Mouse (Mus musculus) embryonic facial prominence, embryonic 10.5 days (tissue): ENCODE data around the gene C9. TPM values are rescaled to one million over a fixed set of nuclear protein-coding genes. Genes with fewer than 3 reads are reported as not detected.
A peak's percentile ranks its signal among the peaks of the same experiment; 100 is the strongest.

Experiments
- DNase-seq: peaks from one replicate; pipeline ENCODE4 v3.0.0-alpha.2; 2017; ENCODE audit warnings: low spot score
- H3K27ac ChIP-seq: fragments of 300-500 bp; sonication (generic); replicated peaks from 2 replicates; pipeline ENCODE4 v1.5.1; 2016; ENCODE audit warnings: mild to moderate bottlenecking
- H3K27me3 ChIP-seq: fragments of 300-500 bp; sonication (generic); replicated peaks from 2 replicates; pipeline ENCODE4 v1.6.1; 2016; ENCODE audit warnings: low read depth, mild to moderate bottlenecking; ENCODE audit not compliant: poor library complexity, severe bottlenecking
- H3K36me3 ChIP-seq: fragments of 300-500 bp; sonication (generic); replicated peaks from 2 replicates; pipeline ENCODE4 v1.6.1; 2016; ENCODE audit warnings: mild to moderate bottlenecking, moderate library complexity
- H3K4me1 ChIP-seq: fragments of 300-500 bp; sonication (generic); 2 replicates; pipeline ENCODE4 v1.6.1; 2016
- H3K4me3 ChIP-seq: fragments of 300-500 bp; sonication (generic); 2 replicates; pipeline ENCODE4 v1.5.1; 2016; ENCODE audit warnings: mild to moderate bottlenecking, moderate library complexity
- H3K9me3 ChIP-seq: fragments of 300-500 bp; sonication (generic); 2 replicates; pipeline ENCODE4 v1.6.1; 2016; ENCODE audit warnings: mild to moderate bottlenecking
- WGBS: fragments of 180-500 bp; shearing (Covaris S2); methylation state at CpG from one replicate; pipeline ENCODE4 v1.1.7; 2016; 5-methylcytosine and 5-hydroxymethylcytosine counted together
- polyA plus RNA-seq: library from polyadenylated mRNA; unstranded; fragments of >200 nt; fragmentation: Nextera tagmentation; extraction: Ambion mirVana; gene quantifications from 2 replicates; pipeline ENCODE4 v1.2.1, GENCODE M21; 2016

The C9 gene
- polyA plus RNA-seq, 1 experiment from 2014 or later = not detected

DNA sequence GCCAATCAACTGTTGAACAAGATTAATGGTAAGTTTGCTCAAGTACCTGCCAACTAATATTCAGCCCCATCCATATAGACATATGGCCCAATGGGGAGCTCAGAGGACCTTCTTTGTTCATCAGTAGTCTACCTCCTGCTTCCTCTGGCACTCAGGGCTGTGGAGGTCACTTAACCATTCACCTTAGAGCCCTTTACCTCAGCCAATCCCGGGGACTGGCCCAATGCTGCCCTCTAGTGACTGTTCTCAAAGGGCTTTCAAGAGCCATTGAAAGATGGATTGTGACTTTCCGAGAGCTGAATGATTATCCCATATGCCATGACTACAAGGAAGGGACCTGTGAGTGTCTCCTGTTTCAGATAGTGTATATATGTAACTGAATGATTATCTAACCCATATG lies 9.4 kb upstream of the C9 start:
- H3K4me3 ChIP-seq = no peak overlapping the region
- H3K27ac ChIP-seq = no peak overlapping the region
- H3K36me3 ChIP-seq = peaks cover 43% of the 10 kb centered on the region
- WGBS = 71% methylated on average over 2 of the region's 2 CpGs
- no peaks in the 10 kb centered on the region for H3K27me3 ChIP-seq
- H3K4me1 ChIP-seq = no peaks in the 10 kb centered on the region
- peak; percentile 36 for DNase-seq
- H3K9me3 ChIP-seq = no peaks in the 10 kb centered on the region; the same call in 1 of the 2 replicates

DNA sequence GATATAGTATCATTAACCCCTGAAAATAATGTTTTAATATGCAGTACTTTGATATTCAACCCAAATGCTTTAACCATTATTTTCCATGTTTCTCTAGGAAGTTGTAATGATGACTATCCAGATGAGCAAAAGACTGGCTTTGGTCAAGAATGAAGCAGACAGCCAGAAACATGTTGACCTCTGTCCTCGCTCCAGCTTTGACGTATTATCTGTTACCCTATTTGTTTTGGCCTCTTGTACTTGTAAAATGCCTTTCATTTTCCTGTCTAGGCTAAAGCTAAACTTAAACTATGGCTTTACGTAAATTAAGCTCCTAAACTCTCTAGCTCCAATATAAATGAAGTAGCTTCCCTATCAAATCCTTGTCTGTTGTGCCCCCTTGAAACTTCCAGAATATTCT lies 6.4 kb upstream of the C9 start:
- Histone ChIP-seq H3K27ac (no peak overlapping the region), H3K27me3 (no peaks in the 10 kb centered on the region), H3K4me1 (no peaks in the 10 kb centered on the region), H3K4me3 (no peak overlapping the region), H3K36me3 (peaks cover 24% of the 10 kb centered on the region), H3K9me3 (no peaks in the 10 kb centered on the region; the same call in 1 of the 2 replicates)
- WGBS = 89% methylated on average over 3 of the region's 3 CpGs
- no peak for DNase-seq

DNA sequence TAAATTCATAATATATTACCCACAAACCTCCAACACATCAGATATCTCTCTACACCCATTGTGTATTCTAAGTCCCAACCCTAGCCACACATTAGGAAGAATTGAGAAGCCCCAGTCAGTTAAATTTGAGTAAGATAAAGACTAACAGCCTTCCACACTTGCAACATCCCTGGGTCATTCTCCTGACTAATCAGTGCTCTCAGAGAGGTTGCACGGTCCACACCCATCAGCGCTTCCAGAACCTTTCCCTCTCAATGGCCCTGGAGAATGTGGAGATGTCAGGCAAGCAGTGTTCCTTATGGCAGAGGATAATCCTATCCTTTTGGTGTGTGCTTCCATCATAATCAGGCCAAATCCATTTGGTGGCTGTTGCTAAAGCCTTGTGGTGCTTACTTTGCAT lies 675 bp upstream of the C9 start:
- Histone ChIP-seq H3K4me1 (peaks cover 7% of the 10 kb centered on the region; the same call in 1 of the 2 replicates), H3K4me3 (no peak overlapping the region), H3K9me3 (no peaks in the 10 kb centered on the region), H3K36me3 (no peaks in the 10 kb centered on the region), H3K27ac (no peak overlapping the region), H3K27me3 (no peaks in the 10 kb centered on the region)
- 93% methylated on average over 2 of the region's 2 CpGs for WGBS
- DNase-seq = no peak

DNA sequence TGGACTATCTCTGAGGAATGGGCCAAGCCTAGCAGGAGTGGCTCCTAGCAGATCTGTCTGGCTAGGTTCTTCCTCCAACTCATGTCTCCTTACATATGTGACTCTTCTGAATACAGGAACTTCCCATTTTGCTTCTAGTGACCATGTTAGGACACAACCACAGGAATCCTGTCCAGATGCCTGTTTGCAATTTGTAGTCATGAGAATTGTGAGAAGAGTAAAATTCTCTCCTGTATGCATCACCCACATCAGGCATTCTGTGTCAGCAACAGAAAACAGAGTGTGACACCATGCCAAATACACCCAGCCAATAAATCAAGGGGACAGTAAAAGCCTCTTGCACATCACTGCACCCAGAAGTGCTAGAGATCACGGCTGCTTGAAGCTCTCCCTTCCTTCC lies 1.1 kb downstream of the C9 start:
- no peak for DNase-seq
- Histone ChIP-seq H3K27ac (no peak overlapping the region), H3K36me3 (no peaks in the 10 kb centered on the region), H3K9me3 (no peaks in the 10 kb centered on the region), H3K4me1 (peaks cover 7% of the 10 kb centered on the region; the same call in 1 of the 2 replicates), H3K4me3 (no peak overlapping the region), H3K27me3 (no peaks in the 10 kb centered on the region)
- WGBS = 90% methylated on average over 1 of the region's 1 CpGs

DNA sequence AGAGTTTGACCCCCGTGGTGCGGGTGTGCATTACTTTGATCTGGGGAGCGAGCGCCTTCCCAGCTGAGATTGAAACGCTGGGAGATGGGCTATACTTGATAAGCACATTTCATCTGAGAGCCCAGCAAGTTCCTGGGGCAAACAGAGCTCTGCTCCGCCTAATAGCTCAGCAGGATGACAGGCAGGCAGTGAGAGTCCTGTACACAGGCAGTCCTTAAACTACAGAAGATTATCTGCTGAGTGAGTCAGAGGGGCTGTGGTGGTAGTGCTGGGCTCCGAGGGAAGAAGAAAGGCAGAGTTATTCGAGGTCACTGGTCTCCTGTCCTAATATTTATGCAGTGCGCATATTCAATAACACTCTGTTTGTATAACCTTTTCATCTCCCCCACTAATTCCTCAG lies 3.8 kb downstream of the C9 start:
- Histone ChIP-seq H3K4me3 (no peak overlapping the region), H3K27me3 (no peaks in the 10 kb centered on the region), H3K27ac (no peak overlapping the region), H3K9me3 (no peaks in the 10 kb centered on the region), H3K4me1 (peaks cover 7% of the 10 kb centered on the region; the same call in 1 of the 2 replicates), H3K36me3 (no peaks in the 10 kb centered on the region)
- WGBS = 42% methylated on average over 9 of the region's 9 CpGs
- no peak for DNase-seq

DNA sequence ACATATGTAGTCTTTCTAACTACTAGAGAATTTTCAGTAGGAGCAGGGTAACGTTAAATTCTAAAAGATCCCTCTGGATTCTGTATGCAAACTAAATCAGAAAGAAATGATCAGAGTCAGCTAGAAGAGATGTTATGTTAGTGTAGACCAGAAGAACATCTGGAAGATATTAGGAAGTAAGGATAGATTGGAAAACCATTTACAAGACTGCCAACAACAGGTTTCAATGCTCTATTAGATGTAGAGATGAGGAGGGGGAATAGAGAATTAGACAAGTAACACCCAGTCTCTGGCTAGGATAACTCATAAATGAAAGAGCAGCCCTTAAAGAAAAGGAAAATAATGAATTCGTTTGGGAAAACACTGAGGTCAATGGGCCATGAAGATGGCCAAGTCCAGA lies 9.3 kb downstream of the C9 start:
- H3K27me3 ChIP-seq = no peaks in the 10 kb centered on the region
- H3K27ac ChIP-seq = no peak overlapping the region
- no peaks in the 10 kb centered on the region for H3K9me3 ChIP-seq
- no peak for DNase-seq
- no peaks in the 10 kb centered on the region for H3K4me1 ChIP-seq
- H3K4me3 ChIP-seq = no peak overlapping the region
- WGBS = 59% methylated on average over 2 of the region's 2 CpGs
- H3K36me3 ChIP-seq = no peaks in the 10 kb centered on the region

DNA sequence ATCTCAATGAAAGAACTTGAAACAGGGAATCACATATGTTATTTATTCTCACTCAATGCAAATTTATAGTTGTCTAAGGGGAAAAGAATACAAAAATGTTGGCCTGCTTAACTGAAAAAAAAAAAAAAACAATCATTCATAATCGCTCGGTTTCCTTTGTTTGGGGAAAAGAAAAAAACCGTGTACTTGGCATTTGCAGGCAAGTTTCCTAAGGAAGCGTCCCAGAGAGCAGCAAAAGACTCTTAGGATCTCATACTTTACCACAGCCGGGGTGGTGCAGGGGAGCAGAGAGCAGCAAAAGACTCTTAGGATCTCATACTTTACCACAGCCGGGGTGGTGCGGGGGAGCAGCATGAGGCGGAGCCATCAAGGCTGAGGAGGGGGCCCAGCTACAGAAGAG lies 16.3 kb downstream of the C9 start:
- H3K4me1 ChIP-seq = no peaks in the 10 kb centered on the region; the same call in 1 of the 2 replicates

DNA sequence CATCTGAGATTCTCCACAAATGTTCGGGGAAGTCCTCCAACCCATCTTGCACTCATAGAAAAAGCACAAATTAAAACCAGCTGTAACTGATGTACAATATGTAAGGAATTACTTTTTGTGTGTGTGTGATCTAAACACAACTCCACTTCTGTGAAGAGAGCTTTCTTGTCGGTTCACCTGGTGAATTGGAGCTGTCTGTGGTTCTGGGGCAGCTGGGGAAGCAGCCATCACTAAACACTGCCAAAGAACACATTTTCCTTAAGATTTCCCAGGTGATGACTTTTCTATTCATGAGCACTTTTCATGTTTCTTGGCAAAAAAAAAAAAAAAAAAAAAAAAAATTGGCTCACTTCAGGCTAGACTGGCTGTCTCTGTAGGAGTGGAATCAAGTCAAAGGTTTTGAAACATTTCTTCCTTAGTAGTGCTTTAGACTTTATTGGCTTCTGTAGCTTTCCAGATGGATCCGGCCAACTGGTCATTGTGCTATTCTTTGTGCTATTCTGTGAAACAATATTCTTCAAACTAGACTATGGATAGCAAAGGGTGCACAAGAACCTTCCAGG lies 18.3 kb downstream of the C9 start:
- H3K4me3 ChIP-seq = no peak overlapping the region
- H3K36me3 ChIP-seq = no peaks in the 10 kb centered on the region
- H3K27me3 ChIP-seq = no peaks in the 10 kb centered on the region
- no peak overlapping the region for H3K27ac ChIP-seq
- H3K4me1 ChIP-seq = peaks cover 5% of the 10 kb centered on the region; the same call in 1 of the 2 replicates
- H3K9me3 ChIP-seq = no peaks in the 10 kb centered on the region
- DNase-seq = no peak
- 77% methylated on average over 3 of the region's 3 CpGs for WGBS

More for the DNA sequence above, 16.3 kb downstream of the C9 start:
- Histone ChIP-seq H3K36me3 (no peaks in the 10 kb centered on the region), H3K27ac (no peak overlapping the region), H3K9me3 (no peaks in the 10 kb centered on the region), H3K27me3 (no peaks in the 10 kb centered on the region), H3K4me3 (no peak overlapping the region)
- WGBS = 78% methylated on average over 8 of the region's 8 CpGs
- DNase-seq = no peak

DNA sequence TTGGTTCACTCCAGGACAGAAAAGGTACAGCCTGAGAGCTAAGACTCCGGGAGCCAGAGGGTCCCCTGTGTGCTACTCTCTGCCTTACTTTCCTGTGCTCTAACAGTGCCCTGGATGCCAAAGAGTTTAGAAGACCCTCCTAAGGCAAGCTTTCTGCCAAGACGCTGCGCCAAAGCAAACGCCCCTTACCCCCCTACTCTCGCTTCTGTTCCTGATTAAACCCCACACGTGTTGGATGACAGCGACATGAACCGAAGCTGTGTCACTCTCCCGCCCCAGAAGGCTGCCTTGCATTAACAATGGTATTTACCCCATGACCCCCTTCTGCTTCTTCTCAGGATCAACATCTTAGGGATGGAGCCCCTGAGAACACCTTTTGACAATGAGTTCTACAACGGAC lies 21.9 kb downstream of the C9 start:
- H3K9me3 ChIP-seq = no peaks in the 10 kb centered on the region
- no peak overlapping the region for H3K27ac ChIP-seq
- 47% methylated on average over 10 of the region's 10 CpGs for WGBS
- H3K27me3 ChIP-seq = no peaks in the 10 kb centered on the region
- DNase-seq = peak; percentile 48
- H3K4me3 ChIP-seq = no peak overlapping the region
- peaks cover 5% of the 10 kb centered on the region; the same call in 1 of the 2 replicates for H3K4me1 ChIP-seq
- no peaks in the 10 kb centered on the region for H3K36me3 ChIP-seq

DNA sequence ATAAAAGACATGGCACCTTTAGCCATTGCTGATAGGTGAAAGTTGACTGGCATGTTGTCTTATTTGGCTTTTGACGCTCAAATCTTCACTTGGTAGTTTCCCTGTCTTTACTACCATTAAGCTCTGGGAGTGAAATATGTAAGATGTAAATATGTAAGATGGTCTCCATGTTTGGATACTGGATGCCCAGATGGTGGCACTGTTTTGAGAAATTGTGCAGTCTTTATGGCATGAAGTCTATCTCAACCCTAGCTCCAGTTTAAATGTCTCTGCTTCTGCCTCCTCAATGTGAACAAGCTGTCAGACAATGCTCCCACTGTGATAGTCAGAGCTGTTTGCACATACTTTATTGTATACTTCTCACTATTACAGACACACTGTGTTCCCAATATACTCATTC lies 23.7 kb downstream of the C9 start:
- 91% methylated on average over 1 of the region's 1 CpGs for WGBS
- no peaks in the 10 kb centered on the region for H3K36me3 ChIP-seq

DNA sequence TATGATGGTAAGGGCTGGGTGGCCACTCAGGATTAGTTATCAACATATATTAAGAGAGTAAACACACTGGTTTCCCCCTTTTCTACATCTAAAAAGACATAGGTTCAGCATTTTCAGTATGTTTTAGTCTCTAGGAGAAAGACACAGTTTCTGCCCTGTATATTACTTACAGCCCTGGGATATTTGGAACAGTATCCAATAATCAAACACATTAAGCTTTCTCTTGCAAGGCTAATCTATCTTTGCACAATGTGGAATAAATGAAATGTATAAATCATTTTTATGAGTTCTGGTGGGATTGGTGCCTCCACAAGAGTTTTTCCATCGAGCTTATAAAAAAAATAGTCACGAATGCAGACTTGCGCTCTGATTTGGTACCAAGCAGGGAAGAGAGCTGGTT lies 24.3 kb downstream of the C9 start:
- Histone ChIP-seq H3K27ac (no peak overlapping the region), H3K27me3 (no peaks in the 10 kb centered on the region), H3K9me3 (no peaks in the 10 kb centered on the region), H3K4me1 (peaks cover 5% of the 10 kb centered on the region; the same call in 1 of the 2 replicates), H3K4me3 (no peak overlapping the region), H3K36me3 (no peaks in the 10 kb centered on the region)
- 92% methylated on average over 3 of the region's 3 CpGs for WGBS
- DNase-seq = no peak

More for the DNA sequence above, 23.7 kb downstream of the C9 start:
- peaks cover 5% of the 10 kb centered on the region; the same call in 1 of the 2 replicates for H3K4me1 ChIP-seq
- no peak overlapping the region for H3K4me3 ChIP-seq
- H3K27ac ChIP-seq = no peak overlapping the region
- no peak for DNase-seq
- no peaks in the 10 kb centered on the region for H3K27me3 ChIP-seq
- H3K9me3 ChIP-seq = no peaks in the 10 kb centered on the region

DNA sequence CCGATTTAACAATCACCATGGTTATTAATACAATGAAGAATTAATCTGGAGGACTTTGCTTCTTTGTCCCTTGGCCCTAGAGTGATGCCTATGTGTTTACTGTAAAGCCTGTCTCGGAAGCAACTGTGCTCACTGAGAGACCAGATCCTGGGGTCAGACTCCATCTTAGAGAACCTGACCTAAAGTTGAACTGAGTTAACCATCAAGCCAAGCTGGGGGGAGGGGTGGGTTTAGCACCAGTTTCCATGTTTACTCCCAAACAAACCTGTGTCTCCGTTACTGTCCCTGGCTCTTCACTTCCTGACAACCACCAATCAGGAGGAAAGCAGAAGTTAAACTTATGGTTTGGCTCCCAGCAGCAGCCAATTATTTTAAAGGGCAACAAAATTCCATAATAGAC lies 38.4 kb downstream of the C9 start:
- no peak for DNase-seq
- 70% methylated on average over 3 of the region's 3 CpGs for WGBS

DNA sequence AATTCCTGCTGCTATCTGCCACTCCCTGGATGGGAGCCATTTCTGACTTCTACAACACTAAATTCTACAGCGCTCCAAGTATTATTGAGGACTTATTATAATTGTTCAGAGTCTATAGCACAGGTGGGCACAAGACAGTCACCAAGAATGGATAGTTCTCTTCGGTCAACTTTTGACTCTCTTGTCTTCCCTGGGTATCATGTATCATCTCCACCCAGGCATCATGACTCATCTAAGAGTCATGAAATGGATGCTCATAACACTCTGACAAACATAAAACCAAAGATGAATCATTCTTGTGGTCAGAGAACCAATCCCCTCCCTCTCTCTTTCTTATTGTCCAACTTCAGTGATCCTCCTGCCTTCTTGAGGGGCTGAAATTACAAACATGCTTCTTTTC lies 47.3 kb downstream of the C9 start:
- Histone ChIP-seq H3K27ac (no peak overlapping the region), H3K4me3 (no peak overlapping the region), H3K9me3 (no peaks in the 10 kb centered on the region), H3K27me3 (no peaks in the 10 kb centered on the region), H3K36me3 (no peaks in the 10 kb centered on the region), H3K4me1 (no peaks in the 10 kb centered on the region)
- DNase-seq = no peak
- WGBS = 92% methylated on average over 2 of the region's 2 CpGs

More for the DNA sequence above, 38.4 kb downstream of the C9 start:
- Histone ChIP-seq H3K36me3 (no peaks in the 10 kb centered on the region), H3K4me3 (no peak overlapping the region), H3K27ac (no peak overlapping the region), H3K9me3 (no peaks in the 10 kb centered on the region), H3K4me1 (no peaks in the 10 kb centered on the region), H3K27me3 (no peaks in the 10 kb centered on the region)
